16 mouse cellular contexts compared by ENCODE assay signal in genomic region chr8:47154521-47154920, GRCm38 (mm10).
A peak's percentile ranks its signal among the peaks of the same experiment; 100 is the strongest.
DNase-seq lines count a peak whose midpoint lies in the region; ATAC-seq and TF ChIP-seq lines count a peak whose summit lies in the region.
"Had no signal": no experiment of that assay in that cellular context is flagged by ENCODE, and none has a peak within 500 bp of the region (broad histone marks: within the 10 kb centered on the region; RNA-seq: fewer than 3 reads in every experiment).

No protein-coding gene starts in this region.

- 98% methylated on average over 2 of the region's 2 CpGs for WGBS in heart, adult 2 months
- WGBS in lung, postnatal 0 days: 99% methylated on average over 2 of the region's 2 CpGs

- no peak overlapping the region for H3K4me3 ChIP-seq in heart, adult 2 months
- H3K4me3 ChIP-seq in lung, postnatal 0 days (ENCODE audit: low read depth, low read length): no peak overlapping the region
- H3K4me3 ChIP-seq: embryonic facial prominence, embryonic 13.5 days; heart, embryonic 12.5 days; megakaryocyte, embryonic 14.5 days; neural tube, embryonic 15.5 days had no signal

- H3K4me1 ChIP-seq in heart, adult 2 months (ENCODE audit: control insufficient read depth, insufficient read depth, low read length): no peaks in the 10 kb centered on the region
- H3K4me1 ChIP-seq in lung, postnatal 0 days (ENCODE audit: insufficient read depth, low read depth, low read length): no peaks in the 10 kb centered on the region
- H3K4me1 ChIP-seq: embryonic facial prominence, embryonic 13.5 days; heart, embryonic 12.5 days; megakaryocyte, embryonic 14.5 days; neural tube, embryonic 15.5 days had no signal

- no peak for TF ChIP-seq EP300 in heart, adult 2 months (IDR thresholded peaks at IDR 0.05; ENCODE audit: insufficient read depth, low read depth, low read length)
- TF ChIP-seq EP300 in lung, postnatal 0 days (IDR thresholded peaks at IDR 0.05): no peak

- no peaks in the 10 kb centered on the region for H3K27me3 ChIP-seq in heart, adult 2 months (ENCODE audit: control insufficient read depth, insufficient read depth, low read length)
- no peaks in the 10 kb centered on the region for H3K27me3 ChIP-seq in lung, postnatal 0 days (replicated peaks; ENCODE audit: insufficient read depth, low read length)
- no peaks in the 10 kb centered on the region; the same call in 1 of the 2 replicates for H3K27me3 ChIP-seq in splenic B cell, adult 2 months (ENCODE audit: control insufficient read depth, insufficient read depth, low read length, poor library complexity, severe bottlenecking)
- H3K27me3 ChIP-seq: embryonic facial prominence, embryonic 13.5 days; heart, embryonic 12.5 days; megakaryocyte, embryonic 14.5 days; neural tube, embryonic 15.5 days had no signal

- no peak for TF ChIP-seq POLR2A in heart, adult 2 months (IDR thresholded peaks at IDR 0.05; ENCODE audit: insufficient read depth, low read depth, low read length)

- no peak for DNase-seq in heart, adult 2 months
- DNase-seq in heart, postnatal 10 days: no peak
- no peak for DNase-seq in lung, postnatal 0 days (ENCODE audit: low spot score)
- DNase-seq in lung, postnatal 10 days: no peak
- peak; percentile 51 for DNase-seq in ES-CJ7 (ENCODE audit: low read depth, low spot score)
- DNase-seq in splenic B cell, adult 2 months (ENCODE audit: low read depth, low spot score): peak; percentile 17
- DNase-seq in layer of hippocampus, adult 8-10 months (ENCODE audit: low spot score in 2 of 2): no peak
- no peak for DNase-seq in layer of hippocampus, adult 18-20 months (ENCODE audit: low spot score in 2 of 2)
- DNase-seq: cerebellum, adult 18-20 months; heart, postnatal 4 days; kidney, postnatal 10 days; thymus, postnatal 14 days had no signal

- ATAC-seq in lung, postnatal 0 days: no peak

- no peaks in the 10 kb centered on the region for H3K79me2 ChIP-seq in heart, adult 2 months (replicated peaks; ENCODE audit: control insufficient read depth, insufficient read depth, low read length)

- H3K27ac ChIP-seq in heart, adult 2 months: no peak overlapping the region
- no peak overlapping the region for H3K27ac ChIP-seq in lung, postnatal 0 days (ENCODE audit: low read length)
- H3K27ac ChIP-seq: embryonic facial prominence, embryonic 13.5 days; neural tube, embryonic 15.5 days had no signal

- H3K36me3 ChIP-seq in heart, adult 2 months (ENCODE audit: control insufficient read depth, insufficient read depth, low read length): no peaks in the 10 kb centered on the region
- H3K36me3 ChIP-seq in lung, postnatal 0 days (ENCODE audit: insufficient read depth, low read length): no peaks in the 10 kb centered on the region
- H3K36me3 ChIP-seq in splenic B cell, adult 2 months (ENCODE audit: control insufficient read depth, insufficient read depth, low read length, poor library complexity, severe bottlenecking): no peaks in the 10 kb centered on the region

- H3K4me2 ChIP-seq in lung, postnatal 0 days (replicated peaks; ENCODE audit: low read depth, low read length): no peak overlapping the region
- H3K4me2 ChIP-seq: embryonic facial prominence, embryonic 13.5 days; heart, embryonic 12.5 days; neural tube, embryonic 15.5 days had no signal

- 0 out of 2 replicates have a peak, but pooled peaks cover 4% of the 10 kb centered on the region for H3K9me3 ChIP-seq in lung, postnatal 0 days (ENCODE audit: low read length)
- H3K9me3 ChIP-seq: neural tube, embryonic 15.5 days had no signal

- TF ChIP-seq CTCF in heart, adult 2 months (IDR thresholded peaks at IDR 0.05): peak; percentile 31
- peak; percentile 38 for TF ChIP-seq CTCF in lung, postnatal 0 days (IDR thresholded peaks at IDR 0.05)

- intact Hi-C loops in heart, adult 2 months (cut with DNase I): no loop called here
- intact Hi-C loops in heart, postnatal 10 days (cut with DNase I): no loop called here

- no peak overlapping the region for H3K9ac ChIP-seq in heart, adult 2 months (ENCODE audit: low read depth, low read length)
- H3K9ac ChIP-seq in lung, postnatal 0 days (replicated peaks; ENCODE audit: low read depth): no peak overlapping the region
- H3K9ac ChIP-seq: embryonic facial prominence, embryonic 13.5 days; heart, embryonic 12.5 days; neural tube, embryonic 15.5 days had no signal

Comparison
In these comparisons a context has a peak if more than half of its experiments do, and no peak if none do; other contexts are left out.
1. DNase-seq: peak in ES-CJ7 (single experiment) and splenic B cell, adult 2 months (single experiment); none in heart, adult 2 months (0 of 2), heart, postnatal 10 days (0 of 2), lung, postnatal 0 days (single experiment), lung, postnatal 10 days (single experiment), layer of hippocampus, adult 8-10 months (0 of 2) and layer of hippocampus, adult 18-20 months (0 of 2).